Mouse (Mus musculus) heart, postnatal 14 days (tissue): ENCODE measurements around the gene Slc30a2. TPM values are rescaled to one million over a fixed set of nuclear protein-coding genes. Genes with fewer than 3 reads are reported as not detected.
"Not testable (repeated sequence)": the region's sequence is repeated elsewhere in the genome, so short reads cannot be mapped to it uniquely, and the experiment has no call there.

ENCODE experiments used
- DNase-seq, 2 experiments: peaks; one replicate each; pipeline ENCODE4 v3.0.0; 2021 to 2022
- intact Hi-C: fragments of 180-260 bp; cut with DNase I; formaldehyde crosslinking; loops from one replicate; pipeline ENCODE4 v1.15.1; 2025
- long read RNA-seq, 2 experiments: library from polyadenylated mRNA; stranded (forward); transcript quantifications; one replicate each; pipeline ENCODE4 v2.0.0; 2021
- total RNA-seq, 2 experiments: library from RNA; stranded (reverse); gene quantifications; 2 replicates each; pipeline ENCODE4 v1.2.3; 2021

The Slc30a2 gene
- under 1 TPM; 0.68 to 0.96 TPM for total RNA-seq
- long read RNA-seq, experiment 1, partial matches to known transcripts = 1 of 2 reads
- long read RNA-seq, experiment 1, other reads (novel, unspliced or antisense) = 1 of 2 reads
- long read RNA-seq, experiment 2 = 0 reads

DNA sequence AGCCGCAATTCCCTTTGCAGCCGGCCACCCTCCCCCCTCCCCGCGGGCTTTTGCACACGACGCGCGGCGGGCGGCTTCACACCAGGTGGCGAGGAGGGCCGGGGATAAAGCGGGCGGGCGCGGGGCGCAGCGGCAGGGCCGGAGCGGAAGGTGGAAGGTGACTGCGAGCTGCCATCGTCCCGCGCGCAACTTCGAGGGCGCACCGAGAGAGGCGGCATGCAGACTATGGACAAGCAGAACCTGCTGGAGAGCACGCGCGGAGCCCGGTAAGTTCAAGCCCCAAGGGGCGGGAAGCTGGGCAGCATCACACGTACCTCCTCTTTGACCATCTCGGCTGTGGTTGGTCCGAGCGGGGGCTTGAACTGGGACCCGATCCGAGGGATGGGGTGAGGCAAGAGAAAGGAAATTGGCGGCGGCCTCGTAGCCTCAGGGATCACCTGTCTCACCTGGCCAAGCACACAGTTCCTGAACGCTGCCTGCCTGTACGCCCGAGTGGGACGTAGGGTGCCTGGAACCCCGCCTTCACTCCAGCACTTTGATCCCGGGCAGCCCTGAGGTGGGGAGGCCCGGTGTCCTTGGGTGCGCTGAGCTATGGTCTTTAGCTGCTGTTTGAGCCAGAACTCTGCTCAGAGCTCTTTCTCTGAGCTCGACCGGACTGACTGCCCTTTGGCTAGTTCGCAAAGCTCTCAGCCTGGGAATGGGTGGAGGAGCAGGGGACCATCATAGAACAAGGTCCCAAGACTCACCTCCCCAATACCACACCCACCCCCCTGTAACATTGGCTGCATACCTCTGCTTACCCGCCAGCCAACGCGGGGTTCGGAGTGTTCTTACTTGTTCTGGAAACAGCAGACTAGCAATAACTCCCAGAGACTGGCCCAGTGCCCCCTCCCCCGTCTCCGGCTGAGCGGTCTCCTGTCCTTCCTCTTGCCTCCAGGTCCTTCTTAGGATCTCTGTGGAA is at the start of gene Slc30a2:
Gene Slc30a2, plus strand, starts transcription at position 111 of the 961 bp plus-strand sequence.
- intact Hi-C loops = no loop called here
- no peak for DNase-seq

DNA sequence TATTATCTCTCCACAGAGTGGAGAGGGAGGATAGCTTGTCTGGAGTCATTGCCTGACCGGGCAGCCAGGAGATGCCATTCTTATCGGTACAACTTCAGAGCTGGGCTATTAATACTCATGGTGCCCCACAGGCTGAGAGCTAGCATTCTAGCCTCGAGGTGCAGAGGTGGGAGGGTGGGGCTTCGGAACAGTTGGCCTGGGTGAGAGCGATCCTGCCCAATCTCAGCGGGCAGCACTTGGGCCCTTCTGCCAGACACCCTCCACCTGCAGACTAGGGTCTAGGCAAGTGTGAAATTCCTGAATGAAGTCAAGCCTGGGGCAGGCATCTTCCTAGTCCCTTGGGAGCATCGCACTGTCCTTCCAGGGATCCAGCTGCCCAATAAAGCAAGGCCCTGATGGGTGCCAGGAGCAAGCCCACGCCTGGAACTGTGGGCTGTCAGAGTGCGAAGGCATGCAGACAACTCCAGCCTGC is 49.3 kb upstream of the Slc30a2 start:
- peak; percentile 43 to 49 for DNase-seq
- intact Hi-C loops = loop anchor here (2.0 to 5.0 kb wide), 4 partner anchors 31 to 256 kb away; no protein-coding TSS in a partner anchor

DNA sequence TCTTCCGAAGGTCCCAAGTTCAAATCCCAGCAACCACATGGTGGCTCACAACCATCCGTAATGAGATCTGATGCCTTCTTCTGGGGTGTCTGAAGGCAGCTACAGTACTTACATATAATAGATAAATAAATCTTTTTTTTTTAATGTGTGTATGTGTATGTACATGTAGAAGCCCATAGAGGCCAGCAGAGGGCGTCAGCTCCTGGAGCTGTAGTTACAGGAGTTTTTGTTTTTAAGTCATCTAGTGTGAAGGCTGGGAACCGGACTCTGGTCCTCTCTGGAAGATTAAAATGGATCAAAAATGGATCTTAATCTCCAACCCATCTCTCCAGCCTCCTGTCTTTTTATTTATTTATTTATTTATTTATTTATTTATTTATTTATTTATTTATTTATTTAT is 46.9 kb upstream of the Slc30a2 start:
- DNase-seq, intact Hi-C loops: not testable (repeated sequence)

DNA sequence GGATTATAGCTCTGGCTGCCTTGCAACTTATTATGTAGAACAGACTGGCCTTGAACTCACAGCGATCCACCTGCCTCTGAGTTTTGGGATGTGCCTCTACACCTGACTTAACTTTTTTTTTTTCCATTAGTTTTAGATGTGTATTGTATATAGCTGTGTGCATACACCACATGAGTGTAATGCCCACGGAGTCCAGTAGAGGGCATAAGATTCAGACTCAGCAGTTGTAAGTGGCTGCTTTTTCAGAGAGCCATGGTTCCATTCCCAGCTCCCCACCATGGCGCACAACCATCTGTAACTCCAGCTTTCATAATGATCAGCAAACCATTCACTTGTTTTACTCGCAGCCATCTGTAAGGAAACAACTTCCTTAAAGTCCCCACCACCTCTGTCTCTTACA is 46.5 kb upstream of the Slc30a2 start:
- intact Hi-C loops = no loop called here
- DNase-seq = no peak

DNA sequence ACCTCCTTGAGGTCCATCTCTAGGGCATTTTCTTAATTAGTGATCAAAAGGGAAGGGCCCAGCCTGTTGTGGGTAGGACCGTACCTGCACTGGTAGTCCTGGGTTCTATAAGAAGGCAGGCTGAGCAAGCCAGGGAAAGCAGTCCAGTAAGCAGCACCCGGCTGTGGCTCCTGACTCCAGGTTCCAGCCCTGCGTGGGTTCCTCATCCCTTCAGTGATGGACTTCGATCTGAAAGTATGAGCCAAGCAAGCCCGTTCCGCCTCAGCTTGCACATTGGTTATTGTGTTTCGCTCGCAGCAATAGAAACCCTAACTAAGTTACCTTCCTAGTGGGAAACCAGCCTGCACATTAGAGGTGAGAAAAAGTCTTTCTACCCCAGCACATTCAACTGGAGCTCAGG is 45.6 kb upstream of the Slc30a2 start:
- intact Hi-C loops = no loop called here
- no peak for DNase-seq

DNA sequence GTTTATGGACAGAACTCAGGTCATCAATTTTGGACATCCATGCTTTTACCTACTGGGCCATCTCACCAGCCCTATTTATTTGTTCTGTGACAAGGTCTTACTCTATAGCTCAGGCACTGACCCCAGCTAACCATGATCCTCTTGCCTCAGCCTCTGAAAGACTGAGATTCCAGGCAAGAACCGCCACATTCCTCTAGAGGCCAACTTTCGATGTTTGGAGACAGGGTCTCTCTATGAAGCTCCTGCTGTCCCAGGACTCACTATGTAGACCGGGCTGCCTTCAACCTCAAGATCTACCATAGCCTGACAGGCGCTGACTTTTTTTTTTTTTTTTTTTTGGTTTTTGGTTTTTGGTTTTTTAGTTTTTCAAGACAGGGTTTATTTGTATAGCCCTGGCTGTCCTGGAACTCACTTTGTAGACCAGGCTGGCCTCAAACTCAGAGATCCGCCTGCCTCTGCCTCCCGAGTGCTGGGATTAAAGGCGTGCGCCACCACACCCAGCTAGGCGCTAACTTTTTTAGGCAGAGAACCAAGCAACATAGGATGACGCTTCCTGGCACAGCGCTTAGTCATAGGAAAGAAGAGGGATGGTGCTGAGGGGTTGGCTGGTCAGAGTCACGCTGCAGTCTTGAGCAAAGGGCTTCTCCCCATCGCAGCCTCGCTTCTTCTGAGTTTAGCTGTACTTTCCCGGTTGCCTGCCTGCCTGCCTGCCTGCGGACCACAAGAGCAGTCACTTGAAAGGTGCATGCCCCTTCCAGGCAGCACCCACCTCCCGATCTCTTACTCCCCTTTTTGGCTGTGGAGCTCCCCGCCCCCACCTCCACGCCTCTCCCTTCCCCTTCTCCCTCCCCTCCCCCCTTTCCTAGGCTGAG is 44.1 kb upstream of the Slc30a2 start:
- no peak for DNase-seq
- intact Hi-C loops = no loop called here

DNA sequence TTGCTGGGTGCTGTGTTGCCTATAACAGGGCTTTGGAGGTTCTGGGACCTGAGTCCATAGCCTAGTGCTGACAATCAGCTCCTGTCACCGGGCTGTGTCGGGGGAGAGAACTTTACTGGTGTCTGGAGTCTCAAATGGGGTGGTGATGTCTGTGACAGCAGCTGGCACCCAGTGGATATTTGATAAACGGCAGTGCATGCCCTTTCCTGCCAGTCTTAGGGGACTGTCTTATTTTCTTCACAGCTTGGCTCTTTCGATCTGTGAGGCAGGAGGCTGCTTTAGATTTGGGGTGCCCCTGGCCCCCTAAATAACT is 43.5 kb upstream of the Slc30a2 start:
- intact Hi-C loops = no loop called here

DNA sequence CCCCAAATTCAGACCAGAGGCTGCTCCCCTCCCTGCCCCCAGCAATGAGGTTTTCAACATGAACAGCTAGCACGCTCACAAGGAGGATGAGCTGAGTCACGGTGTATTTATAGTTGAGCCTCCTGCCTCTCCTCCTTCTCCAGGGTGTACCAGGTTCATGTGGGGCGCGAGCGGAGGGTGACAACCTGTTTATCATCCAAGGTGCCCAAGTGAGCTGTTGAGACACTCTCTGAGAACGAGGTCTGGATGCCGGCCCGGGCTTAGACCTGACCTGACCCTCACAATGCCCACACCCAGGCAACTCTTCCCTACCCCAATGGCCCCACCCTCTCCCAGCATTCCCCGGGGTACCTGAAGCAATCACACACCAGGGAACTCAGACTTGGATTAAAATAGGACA is 42.7 kb upstream of the Slc30a2 start:
- intact Hi-C loops = no loop called here

More for the DNA sequence above, 43.5 kb upstream of the Slc30a2 start:
- DNase-seq = no peak

DNA sequence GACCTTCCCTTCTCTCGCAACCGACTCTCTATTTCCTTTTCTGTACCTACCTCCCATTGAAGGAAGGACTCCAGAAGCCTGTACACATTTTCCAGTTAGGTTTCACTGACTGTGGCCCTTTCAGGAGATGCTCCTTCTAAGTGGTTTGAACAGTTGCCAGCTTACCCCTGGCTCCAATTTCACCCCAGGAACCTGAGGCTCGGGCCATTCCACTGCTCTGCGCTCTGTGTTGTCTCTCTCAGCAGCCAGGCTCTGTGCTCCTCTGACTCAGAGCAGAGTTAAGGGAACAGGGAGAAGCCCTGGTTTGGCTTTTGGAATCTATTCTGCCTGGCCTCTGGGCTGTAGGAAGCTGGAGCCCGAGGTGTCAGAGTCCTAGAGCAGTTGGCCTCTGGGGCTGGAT is 40.9 kb upstream of the Slc30a2 start:
- intact Hi-C loops = no loop called here

More for the DNA sequence above, 42.7 kb upstream of the Slc30a2 start:
- DNase-seq = peak; percentile 68 to 74

DNA sequence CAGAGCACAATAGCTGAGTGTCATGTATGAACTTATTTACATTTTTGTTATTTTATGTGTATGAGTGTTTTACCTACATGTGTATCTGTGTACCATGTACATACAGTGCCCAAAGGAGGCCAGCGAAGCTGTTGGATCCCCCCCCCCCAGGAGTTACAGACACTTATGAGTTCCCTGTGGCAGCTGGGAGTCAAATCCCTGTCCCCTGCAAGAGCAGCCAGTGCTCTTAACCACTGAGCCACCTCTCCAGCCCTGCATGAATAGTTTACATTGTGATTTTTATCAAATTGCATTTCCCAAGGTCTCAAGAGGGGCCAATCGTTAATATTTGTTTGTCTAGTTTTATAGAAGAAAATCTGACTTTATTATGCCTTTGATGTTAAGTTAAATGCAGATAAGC is 36.0 kb upstream of the Slc30a2 start:
- no peak for DNase-seq
- intact Hi-C loops = no loop called here

More for the DNA sequence above, 40.9 kb upstream of the Slc30a2 start:
- no peak for DNase-seq

DNA sequence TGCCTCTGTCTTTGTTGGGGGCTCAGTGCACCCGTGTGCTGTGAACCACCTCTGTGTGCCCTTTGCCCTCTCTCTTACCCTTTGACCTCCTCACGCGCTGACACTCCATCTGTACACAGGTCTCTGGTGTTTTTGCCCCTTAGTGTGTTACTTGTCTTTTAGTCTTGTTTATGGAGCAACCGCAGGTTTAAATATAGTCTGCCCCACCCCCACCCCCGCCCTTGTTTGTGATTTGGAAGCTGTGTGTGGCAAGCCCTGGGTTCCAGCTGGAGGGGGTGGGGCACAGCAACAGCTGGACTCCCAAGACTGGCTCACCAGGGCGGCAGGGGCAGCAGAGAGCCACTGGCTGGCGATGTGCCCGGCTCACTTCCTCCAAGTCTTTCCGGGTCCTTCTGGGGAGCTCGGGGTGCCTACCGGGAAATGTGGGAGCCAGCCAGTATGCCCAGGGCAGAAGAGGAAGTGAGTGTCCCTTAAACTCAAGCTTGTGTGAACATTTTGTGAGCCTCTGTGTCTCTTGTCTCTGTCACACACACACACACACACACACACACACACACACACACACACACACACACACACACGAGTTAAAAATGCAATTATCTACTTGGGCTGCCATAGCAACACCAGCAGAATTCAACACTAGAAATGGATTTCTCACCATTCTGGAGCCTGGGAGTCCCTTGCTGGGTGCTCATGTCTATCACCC is 35.5 kb upstream of the Slc30a2 start:
- DNase-seq = peak; percentile 73 to 77

DNA sequence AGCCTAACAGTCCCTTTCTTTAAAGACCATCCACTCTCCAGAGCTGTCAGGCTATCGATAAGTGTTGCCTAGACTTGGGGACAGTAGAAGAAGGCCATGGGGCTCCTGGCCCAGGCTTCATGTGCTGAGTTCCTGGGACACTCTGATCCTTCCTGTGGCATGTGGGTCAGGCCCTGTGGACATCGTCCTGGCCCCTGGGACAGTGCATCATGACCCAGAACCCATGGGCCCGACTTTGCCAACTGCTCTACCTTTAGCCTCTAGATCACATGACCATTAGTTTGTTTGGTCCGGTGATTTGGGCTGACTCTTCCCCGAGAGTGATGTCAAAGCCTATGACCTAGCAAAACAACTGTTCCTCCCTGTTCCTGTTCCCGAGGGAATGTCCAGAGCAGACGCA is 32.9 kb upstream of the Slc30a2 start:
- intact Hi-C loops = no loop called here

More for the DNA sequence above, 35.5 kb upstream of the Slc30a2 start:
- intact Hi-C loops = no loop called here

DNA sequence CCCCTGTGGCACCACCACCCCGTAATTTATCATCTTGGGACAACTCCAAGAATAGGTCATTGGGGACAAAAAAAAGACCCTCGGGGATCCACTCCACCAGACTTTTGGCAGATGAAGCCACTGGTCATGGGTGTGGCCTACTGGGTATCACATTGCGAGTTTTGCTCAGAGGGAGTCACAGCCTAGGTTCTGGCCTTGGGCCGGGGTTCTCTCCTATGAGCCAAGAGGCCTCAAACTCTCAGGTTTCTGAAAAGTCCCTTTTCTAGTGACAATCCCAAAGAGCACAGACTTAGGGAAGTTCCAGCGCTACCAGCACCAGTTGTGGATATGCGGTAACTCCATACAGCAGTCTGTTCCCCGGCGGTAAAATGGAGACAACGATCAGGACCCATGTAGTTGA is 32.3 kb upstream of the Slc30a2 start:
- no peak for DNase-seq
- intact Hi-C loops = no loop called here

More for the DNA sequence above, 32.9 kb upstream of the Slc30a2 start:
- DNase-seq = no peak

DNA sequence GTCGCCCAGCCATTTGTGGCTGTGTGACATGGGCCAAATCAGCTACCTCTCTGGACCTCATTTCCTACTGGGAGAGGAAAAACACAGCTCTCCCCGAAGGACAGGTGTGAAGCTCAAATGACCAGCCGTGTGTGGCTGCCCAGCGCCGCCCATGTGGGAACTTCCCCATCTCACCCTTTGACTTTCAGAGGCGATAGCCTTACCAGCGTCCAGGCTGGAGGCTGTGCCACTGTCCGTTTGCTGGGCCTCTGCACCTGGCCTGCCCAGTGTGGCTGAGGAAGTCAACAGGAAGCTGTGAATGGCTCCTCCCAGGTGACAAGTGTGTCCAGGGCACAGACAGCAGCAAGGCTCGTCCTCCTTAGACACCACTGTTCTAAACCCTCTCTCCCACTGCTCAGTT is 31.2 kb upstream of the Slc30a2 start:
- intact Hi-C loops = no loop called here
- DNase-seq = no peak

DNA sequence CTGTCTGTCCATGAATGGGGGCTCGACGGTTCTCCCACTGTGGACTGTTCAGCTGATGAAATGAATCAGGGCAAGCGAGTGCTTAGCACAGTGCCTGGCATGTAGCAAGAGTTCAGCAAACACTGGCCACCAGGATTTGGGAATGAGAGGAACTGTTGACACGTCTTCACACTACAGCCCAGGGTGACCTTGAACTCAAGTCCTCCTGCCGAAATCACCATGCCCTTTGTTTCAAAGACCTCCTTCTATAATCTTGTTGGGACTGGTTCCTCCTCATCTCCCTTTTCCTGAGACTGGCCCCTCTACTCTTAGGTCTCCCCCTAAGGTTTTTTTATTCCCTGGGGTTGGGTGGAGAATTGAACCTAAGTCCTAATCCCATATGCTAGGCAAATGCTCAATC is 30.6 kb upstream of the Slc30a2 start:
- no peak for DNase-seq
- intact Hi-C loops = no loop called here

DNA sequence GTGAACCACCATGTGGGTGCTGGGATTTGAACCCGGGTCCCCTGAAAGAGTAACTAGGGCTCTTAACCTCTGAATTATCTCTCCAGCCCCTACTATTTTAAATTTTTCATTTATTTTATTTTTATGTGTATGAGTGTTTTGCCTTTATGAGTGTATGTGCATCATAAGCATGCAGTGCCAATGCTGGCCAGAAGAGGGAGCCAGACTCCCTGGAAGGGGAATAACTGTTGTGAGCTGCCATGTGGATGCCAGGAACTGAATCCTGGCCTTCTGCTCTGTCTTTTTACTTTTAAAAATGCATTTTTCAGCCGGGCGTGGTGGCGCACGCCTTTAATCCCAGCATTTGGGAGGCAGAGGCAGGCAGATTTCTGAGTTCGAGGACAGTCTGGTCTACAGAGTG is 30.1 kb upstream of the Slc30a2 start:
- intact Hi-C loops = no loop called here
- no peak for DNase-seq

DNA sequence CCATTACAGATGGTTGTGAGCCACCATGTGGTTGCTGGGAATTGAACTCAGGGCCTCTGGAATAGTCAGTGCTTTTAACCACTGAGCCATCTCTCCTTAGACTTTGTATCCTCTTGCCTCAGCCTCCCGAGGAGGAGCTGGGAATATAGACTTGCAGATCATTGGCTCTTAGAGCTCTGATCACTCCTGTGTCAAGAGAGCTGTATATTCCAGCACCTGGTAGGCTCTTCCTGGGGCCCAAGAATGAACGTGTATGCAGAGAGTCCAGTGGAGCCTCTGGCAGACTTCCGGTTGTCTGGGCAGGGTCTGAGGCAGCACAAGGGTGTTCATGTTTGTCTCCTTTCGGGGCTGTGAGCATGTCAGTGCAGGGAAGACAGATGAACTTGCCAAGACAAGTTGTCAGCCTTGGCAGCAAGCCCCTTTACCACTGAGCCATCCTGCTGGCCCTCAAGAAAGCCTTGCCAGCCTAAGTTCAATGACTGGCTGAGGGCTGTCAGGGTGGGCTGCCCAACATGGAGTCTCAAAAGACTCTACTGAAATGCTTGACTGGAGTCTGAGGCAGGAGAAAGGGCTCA is 28.8 kb upstream of the Slc30a2 start:
- intact Hi-C loops = no loop called here
- no peak for DNase-seq

DNA sequence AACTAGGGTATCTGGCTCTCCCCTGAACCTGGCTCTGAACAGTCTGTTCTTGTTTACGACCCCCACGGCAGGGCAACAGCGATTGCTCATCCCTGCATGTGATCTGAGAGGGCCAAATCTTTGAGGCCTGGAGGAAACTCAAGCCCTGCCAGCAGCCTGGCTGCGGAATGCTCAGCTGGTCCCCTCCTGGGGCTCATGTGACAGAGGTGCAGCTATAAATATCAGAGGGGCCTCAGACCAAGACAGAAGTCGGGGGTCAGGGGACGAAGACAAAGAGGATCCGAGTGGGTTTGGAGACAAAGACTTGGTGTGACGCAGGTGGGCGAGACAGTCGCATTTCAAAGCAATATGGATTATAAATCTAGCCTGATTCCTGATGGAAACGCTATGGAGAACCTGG is 28.1 kb upstream of the Slc30a2 start, which contains the start of gene Trim63:
Gene Trim63, plus strand, starts transcription at position 245 of the 400 bp plus-strand sequence.
- DNase-seq = peak; percentile 55 to 71
- intact Hi-C loops = no loop called here

DNA sequence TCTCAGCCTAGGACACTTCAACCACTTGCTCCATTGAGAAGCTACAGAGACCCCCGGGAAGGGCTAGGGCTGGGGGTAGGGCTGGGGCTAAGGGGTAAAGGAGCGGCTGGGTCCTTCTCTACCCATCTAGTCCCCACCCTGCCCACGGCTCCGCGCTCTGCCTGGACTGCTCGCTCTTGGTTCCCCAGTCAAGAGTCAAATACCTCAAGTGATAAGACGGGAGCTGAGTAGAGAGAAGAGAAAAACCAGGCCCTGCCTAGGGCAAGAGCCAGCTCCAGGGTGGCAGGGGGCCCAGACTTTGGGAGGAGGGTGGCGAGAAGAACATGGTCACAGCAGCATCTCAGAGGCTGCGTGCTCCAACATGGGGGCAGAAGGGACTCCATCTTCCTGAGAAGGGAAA is 27.5 kb upstream of the Slc30a2 start:
- intact Hi-C loops = no loop called here
- peak; percentile 49 to 73 for DNase-seq

DNA sequence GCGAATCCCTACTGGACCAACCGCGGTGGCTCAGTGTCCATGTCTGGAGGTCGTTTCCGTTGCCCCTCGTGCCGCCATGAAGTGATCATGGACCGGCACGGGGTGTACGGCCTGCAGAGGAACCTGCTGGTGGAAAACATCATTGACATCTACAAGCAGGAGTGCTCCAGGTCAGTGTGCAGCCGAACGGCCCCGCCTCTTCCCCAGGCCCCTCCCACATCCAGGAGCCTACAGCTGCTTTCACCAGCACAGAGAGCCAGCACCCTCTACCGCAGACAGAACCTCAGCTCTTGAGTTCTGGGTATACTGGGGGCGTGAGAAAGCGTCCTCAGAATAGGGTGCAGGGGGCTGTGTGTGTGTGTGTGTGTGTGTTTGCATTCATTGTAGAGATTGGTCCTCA is 26.6 kb upstream of the Slc30a2 start:
- intact Hi-C loops = no loop called here

More for the DNA sequence above, 26.6 kb upstream of the Slc30a2 start:
- DNase-seq = peak; percentile 34 to 53
